Mouse (Mus musculus): ENCODE measurements around the gene Ntmt1. TPM values are rescaled to one million over a fixed set of nuclear protein-coding genes. Genes with fewer than 3 reads are reported as not detected.
A peak's percentile ranks its signal among the peaks of the same experiment; 100 is the strongest.

Gene Ntmt1
- polyA plus RNA-seq, 1 experiment from 2014 or later: 109 TPM

- peak overlapping the region; percentile 31 for H3K4me3 ChIP-seq (ENCODE audit: low read depth, low read length)
- no peaks in the 10 kb centered on the region for H3K27me3 ChIP-seq (ENCODE audit: control insufficient read depth, insufficient read depth, low read length)
- DNase-seq (ENCODE audit: low spot score): peak; percentile 98
- 6% methylated on average over 48 of the region's 48 CpGs for WGBS
- peak overlapping the region; percentile 70 for H3K9ac ChIP-seq (ENCODE audit: low read length)
- H3K27ac ChIP-seq (replicated peaks; ENCODE audit: low read depth, low read length): no peak overlapping the region
- peak overlapping the region; percentile 53 for H3K4me2 ChIP-seq (ENCODE audit: low read depth, severe bottlenecking)
- H3K36me3 ChIP-seq (ENCODE audit: control insufficient read depth, insufficient read depth, low read length): no peaks in the 10 kb centered on the region
- H3K4me1 ChIP-seq (ENCODE audit: control insufficient read depth, insufficient read depth, low read length): peaks cover 26% of the 10 kb centered on the region
- no peaks in the 10 kb centered on the region for H3K9me3 ChIP-seq (ENCODE audit: control insufficient read depth, low read length)
- ATAC-seq (ENCODE audit: insufficient number of reproducible peaks, low FRiP score, low TSS enrichment, low read depth): peak; percentile 70
Measured at GRCm38 (mm10) chr2:30794179-30795108, 13.2 kb upstream of the Ntmt1 start.

GRCm38 (mm10) chr2:30795271-30795888 is 12.2 kb upstream of the Ntmt1 start:
- peak overlapping the region; percentile 53 for H3K4me2 ChIP-seq (ENCODE audit: low read depth, severe bottlenecking)
- H3K36me3 ChIP-seq (ENCODE audit: control insufficient read depth, insufficient read depth, low read length): no peaks in the 10 kb centered on the region
- no peak for DNase-seq (ENCODE audit: low spot score)
- H3K27me3 ChIP-seq (ENCODE audit: control insufficient read depth, insufficient read depth, low read length): no peaks in the 10 kb centered on the region
- H3K4me1 ChIP-seq (ENCODE audit: control insufficient read depth, insufficient read depth, low read length): peaks cover 26% of the 10 kb centered on the region
- H3K4me3 ChIP-seq (ENCODE audit: low read depth, low read length): no peak overlapping the region; the same call in 1 of the 2 replicates
- no peak for ATAC-seq (ENCODE audit: insufficient number of reproducible peaks, low FRiP score, low TSS enrichment, low read depth)
- 59% methylated on average over 7 of the region's 7 CpGs for WGBS
- H3K27ac ChIP-seq (replicated peaks; ENCODE audit: low read depth, low read length): peak overlapping the region; percentile 64; the same call in 1 of the 2 replicates
- H3K9me3 ChIP-seq (ENCODE audit: control insufficient read depth, low read length): no peaks in the 10 kb centered on the region
- H3K9ac ChIP-seq (ENCODE audit: low read length): no peak overlapping the region

GRCm38 (mm10) chr2:30795889-30796275 is 11.7 kb upstream of the Ntmt1 start:
- WGBS: 45% methylated on average over 5 of the region's 5 CpGs
- Histone ChIP-seq H3K36me3 (ENCODE audit: control insufficient read depth, insufficient read depth, low read length) (no peaks in the 10 kb centered on the region), H3K9ac (ENCODE audit: low read length) (peak overlapping the region; percentile 34; the same call in 1 of the 2 replicates), H3K4me3 (ENCODE audit: low read depth, low read length) (0 out of 2 replicates have a peak overlapping the region, but pooled peaks have one; percentile 1), H3K27ac (replicated peaks; ENCODE audit: low read depth, low read length) (peak overlapping the region; percentile 64; the same call in 1 of the 2 replicates), H3K4me2 (ENCODE audit: low read depth, severe bottlenecking) (peak overlapping the region; percentile 45), H3K4me1 (ENCODE audit: control insufficient read depth, insufficient read depth, low read length) (peaks cover 26% of the 10 kb centered on the region), H3K9me3 (ENCODE audit: control insufficient read depth, low read length) (no peaks in the 10 kb centered on the region), H3K27me3 (ENCODE audit: control insufficient read depth, insufficient read depth, low read length) (no peaks in the 10 kb centered on the region)
- ATAC-seq (ENCODE audit: insufficient number of reproducible peaks, low FRiP score, low TSS enrichment, low read depth): no peak
- no peak for DNase-seq (ENCODE audit: low spot score)

GRCm38 (mm10) chr2:30796382-30796781 is 11.2 kb upstream of the Ntmt1 start:
- DNase-seq (ENCODE audit: low spot score): peak; percentile 88
- 5% methylated on average over 11 of the region's 11 CpGs for WGBS
- H3K4me3 ChIP-seq (ENCODE audit: low read depth, low read length): no peak overlapping the region
- H3K27ac ChIP-seq (replicated peaks; ENCODE audit: low read depth, low read length): peak overlapping the region; percentile 64; the same call in 1 of the 2 replicates
- peaks cover 27% of the 10 kb centered on the region for H3K4me1 ChIP-seq (ENCODE audit: control insufficient read depth, insufficient read depth, low read length)
- H3K9me3 ChIP-seq (ENCODE audit: control insufficient read depth, low read length): no peaks in the 10 kb centered on the region
- peaks cover under 1% of the 10 kb centered on the region; the same call in 1 of the 2 replicates for H3K27me3 ChIP-seq (ENCODE audit: control insufficient read depth, insufficient read depth, low read length)
- ATAC-seq (ENCODE audit: insufficient number of reproducible peaks, low FRiP score, low TSS enrichment, low read depth): peak; percentile 69
- H3K4me2 ChIP-seq (ENCODE audit: low read depth, severe bottlenecking): peak overlapping the region; percentile 45
- no peaks in the 10 kb centered on the region for H3K36me3 ChIP-seq (ENCODE audit: control insufficient read depth, insufficient read depth, low read length)
- H3K9ac ChIP-seq (ENCODE audit: low read length): peak overlapping the region; percentile 34; the same call in 1 of the 2 replicates

- Histone ChIP-seq H3K36me3 (ENCODE audit: control insufficient read depth, insufficient read depth, low read length) (no peaks in the 10 kb centered on the region), H3K9ac (ENCODE audit: low read length) (no peak overlapping the region), H3K27me3 (ENCODE audit: control insufficient read depth, insufficient read depth, low read length) (peaks cover 7% of the 10 kb centered on the region; the same call in 1 of the 2 replicates), H3K4me3 (ENCODE audit: low read depth, low read length) (no peak overlapping the region), H3K27ac (replicated peaks; ENCODE audit: low read depth, low read length) (no peak overlapping the region), H3K4me2 (ENCODE audit: low read depth, severe bottlenecking) (no peak overlapping the region), H3K4me1 (ENCODE audit: control insufficient read depth, insufficient read depth, low read length) (peaks cover 29% of the 10 kb centered on the region), H3K9me3 (ENCODE audit: control insufficient read depth, low read length) (no peaks in the 10 kb centered on the region)
- DNase-seq (ENCODE audit: low spot score) (no peak), ATAC-seq (ENCODE audit: insufficient number of reproducible peaks, low FRiP score, low TSS enrichment, low read depth) (no peak)
- 79% methylated on average over 3 of the region's 3 CpGs for WGBS
Measured at GRCm38 (mm10) chr2:30799456-30799855, 8.2 kb upstream of the Ntmt1 start.

- no peak overlapping the region for H3K27ac ChIP-seq (replicated peaks; ENCODE audit: low read depth, low read length)
- H3K27me3 ChIP-seq (ENCODE audit: control insufficient read depth, insufficient read depth, low read length): peaks cover 7% of the 10 kb centered on the region; the same call in 1 of the 2 replicates
- ATAC-seq (ENCODE audit: insufficient number of reproducible peaks, low FRiP score, low TSS enrichment, low read depth): no peak
Measured at GRCm38 (mm10) chr2:30800671-30801066, 7.0 kb upstream of the Ntmt1 start.

GRCm38 (mm10) chr2:30801067-30801852 is 6.4 kb upstream of the Ntmt1 start:
- peak; percentile 11; the same call in 1 of the 2 replicates for ATAC-seq (ENCODE audit: insufficient number of reproducible peaks, low FRiP score, low TSS enrichment, low read depth)
- Histone ChIP-seq H3K4me3 (ENCODE audit: low read depth, low read length) (peak overlapping the region; percentile 41), H3K27ac (replicated peaks; ENCODE audit: low read depth, low read length) (no peak overlapping the region), H3K4me2 (ENCODE audit: low read depth, severe bottlenecking) (peak overlapping the region; percentile 98), H3K9me3 (ENCODE audit: control insufficient read depth, low read length) (no peaks in the 10 kb centered on the region), H3K9ac (ENCODE audit: low read length) (peak overlapping the region; percentile 67), H3K36me3 (ENCODE audit: control insufficient read depth, insufficient read depth, low read length) (no peaks in the 10 kb centered on the region), H3K4me1 (ENCODE audit: control insufficient read depth, insufficient read depth, low read length) (peaks cover 15% of the 10 kb centered on the region), H3K27me3 (ENCODE audit: control insufficient read depth, insufficient read depth, low read length) (peaks cover 7% of the 10 kb centered on the region; the same call in 1 of the 2 replicates)
- peak; percentile 72 for DNase-seq (ENCODE audit: low spot score)
- under 1% methylated on average over 77 of the region's 77 CpGs for WGBS

More at GRCm38 (mm10) chr2:30800671-30801066, 7.0 kb upstream of the Ntmt1 start:
- DNase-seq (ENCODE audit: low spot score): no peak
- Histone ChIP-seq H3K4me1 (ENCODE audit: control insufficient read depth, insufficient read depth, low read length) (peaks cover 21% of the 10 kb centered on the region), H3K4me2 (ENCODE audit: low read depth, severe bottlenecking) (peak overlapping the region; percentile 98), H3K9ac (ENCODE audit: low read length) (peak overlapping the region; percentile 67; the same call in 1 of the 2 replicates), H3K9me3 (ENCODE audit: control insufficient read depth, low read length) (no peaks in the 10 kb centered on the region), H3K36me3 (ENCODE audit: control insufficient read depth, insufficient read depth, low read length) (no peaks in the 10 kb centered on the region), H3K4me3 (ENCODE audit: low read depth, low read length) (peak overlapping the region; percentile 41)
- WGBS: 28% methylated on average over 7 of the region's 7 CpGs

All from limb, embryonic 11.5 days (tissue).